Mouse (Mus musculus) limb, embryonic 13.5 days (tissue): Measurements from ENCODE around the gene Rsl24d1. TPM values are rescaled to one million over a fixed set of nuclear protein-coding genes. Genes with fewer than 3 reads are reported as not detected.
"Not testable (repeated sequence)": the region's sequence is repeated elsewhere in the genome, so short reads cannot be mapped to it uniquely, and the experiment has no call there.

Experiments
- ATAC-seq: fragments of 200-750 bp; cut with Nextera tagmentation; 2 replicates; pipeline ENCODE4 v1.8.0; 2017; ENCODE audit warnings: low read depth, moderate number of reproducible peaks, moderate TSS enrichment; ENCODE audit not compliant: low FRiP score
- H3K27ac ChIP-seq: fragments of 300-500 bp; sonication (generic); 2 replicates; pipeline ENCODE4 v1.5.1; 2015; ENCODE audit warnings: inconsistent platforms, mild to moderate bottlenecking, moderate library complexity
- H3K27me3 ChIP-seq: fragments of 300-500 bp; sonication (generic); 2 replicates; pipeline ENCODE4 v1.6.1; 2015; ENCODE audit warnings: mild to moderate bottlenecking, inconsistent platforms
- H3K36me3 ChIP-seq: fragments of 300-500 bp; sonication (generic); 2 replicates; pipeline ENCODE4 v1.6.1; 2015; ENCODE audit warnings: inconsistent platforms, mild to moderate bottlenecking, moderate library complexity
- H3K4me1 ChIP-seq: fragments of 300-500 bp; sonication (generic); 2 replicates; pipeline ENCODE4 v1.6.1; 2015; ENCODE audit warnings: inconsistent platforms
- H3K4me2 ChIP-seq: fragments of 300-500 bp; sonication (generic); replicated peaks from 2 replicates; pipeline ENCODE4 v1.6.1; 2015; ENCODE audit warnings: inconsistent platforms, mild to moderate bottlenecking, moderate library complexity
- H3K4me3 ChIP-seq: fragments of 300-500 bp; sonication (generic); 2 replicates; pipeline ENCODE4 v1.5.1; 2015; ENCODE audit warnings: moderate library complexity, mild to moderate bottlenecking, inconsistent platforms
- H3K9ac ChIP-seq: fragments of 300-500 bp; sonication (generic); 2 replicates; pipeline ENCODE4 v1.6.1; 2015; ENCODE audit warnings: mild to moderate bottlenecking, inconsistent platforms
- H3K9me3 ChIP-seq: fragments of 300-500 bp; sonication (generic); 2 replicates; pipeline ENCODE4 v1.6.1; 2016; ENCODE audit warnings: inconsistent platforms
- WGBS: fragments of 180-500 bp; shearing (Covaris S2); methylation state at CpG from one replicate; pipeline ENCODE4 v1.1.7; 2015; 5-methylcytosine and 5-hydroxymethylcytosine counted together
- polyA plus RNA-seq: library from polyadenylated mRNA; unstranded; fragments of >200 nt; fragmentation: Nextera tagmentation; extraction: Ambion mirVana; gene quantifications from 2 replicates; pipeline ENCODE4 v1.2.1, GENCODE M21; 2015

Rsl24d1 gene
- polyA plus RNA-seq, 1 experiment from 2014 or later: 138 TPM

- Histone ChIP-seq H3K4me1 (peaks cover 8% of the 10 kb centered on the region), H3K4me2 (peak overlapping the region; percentile 86), H3K27me3 (peaks cover 52% of the 10 kb centered on the region), H3K9ac (peak overlapping the region; percentile 68), H3K27ac (no peak overlapping the region), H3K9me3 (no peaks in the 10 kb centered on the region), H3K4me3 (peak overlapping the region; percentile 48), H3K36me3 (no peaks in the 10 kb centered on the region)
- 0 out of 2 replicates have a peak, but pooled peaks have one; percentile 12 for ATAC-seq
- 28% methylated on average over 5 of the region's 5 CpGs for WGBS
Observed at GRCm38 (mm10) chr9:73103880-73104198, 9.4 kb upstream of the Rsl24d1 start.

GRCm38 (mm10) chr9:73105141-73105540 is 8.1 kb upstream of the Rsl24d1 start:
- ATAC-seq: no peak
- Histone ChIP-seq H3K4me3 (no peak overlapping the region), H3K4me1 (peaks cover 8% of the 10 kb centered on the region), H3K9ac (no peak overlapping the region), H3K27ac (no peak overlapping the region), H3K4me2 (no peak overlapping the region), H3K36me3 (no peaks in the 10 kb centered on the region), H3K9me3 (no peaks in the 10 kb centered on the region), H3K27me3 (peaks cover 55% of the 10 kb centered on the region)
- WGBS: 71% methylated on average over 1 of the region's 1 CpGs

GRCm38 (mm10) chr9:73105771-73106170 is 7.5 kb upstream of the Rsl24d1 start:
- H3K36me3 ChIP-seq: no peaks in the 10 kb centered on the region
- H3K4me1 ChIP-seq: peaks cover 8% of the 10 kb centered on the region
- H3K9me3 ChIP-seq: no peaks in the 10 kb centered on the region
- H3K4me3 ChIP-seq: no peak overlapping the region
- H3K9ac ChIP-seq: no peak overlapping the region
- H3K27me3 ChIP-seq: peaks cover 55% of the 10 kb centered on the region
- no peak overlapping the region for H3K27ac ChIP-seq
- no peak for ATAC-seq
- H3K4me2 ChIP-seq: no peak overlapping the region

- not testable (repeated sequence) for H3K27me3 ChIP-seq, H3K4me2 ChIP-seq, H3K9ac ChIP-seq, H3K4me3 ChIP-seq, H3K27ac ChIP-seq, H3K4me1 ChIP-seq, H3K9me3 ChIP-seq, ATAC-seq
- peaks cover 52% of the 10 kb centered on the region for H3K36me3 ChIP-seq
- WGBS: 94% methylated on average over 5 of the region's 6 CpGs
Observed at GRCm38 (mm10) chr9:73116704-73117103, 3.5 kb downstream of the Rsl24d1 start.

GRCm38 (mm10) chr9:73118012-73118411 is 4.8 kb downstream of the Rsl24d1 start:
- no peak overlapping the region for H3K4me3 ChIP-seq
- no peak overlapping the region for H3K9ac ChIP-seq
- no peaks in the 10 kb centered on the region for H3K9me3 ChIP-seq
- no peak overlapping the region for H3K27ac ChIP-seq
- peaks cover 7% of the 10 kb centered on the region for H3K4me1 ChIP-seq
- no peaks in the 10 kb centered on the region for H3K27me3 ChIP-seq
- no peak for ATAC-seq
- 89% methylated on average over 4 of the region's 4 CpGs for WGBS
- peaks cover 61% of the 10 kb centered on the region for H3K36me3 ChIP-seq
- no peak overlapping the region for H3K4me2 ChIP-seq

- no peak for ATAC-seq
- WGBS: 80% methylated on average over 8 of the region's 8 CpGs
Observed at GRCm38 (mm10) chr9:73121735-73122134, 8.5 kb downstream of the Rsl24d1 start.

GRCm38 (mm10) chr9:73125043-73125570 is 11.9 kb downstream of the Rsl24d1 start:
- no peak overlapping the region for H3K4me2 ChIP-seq
- no peak overlapping the region for H3K9ac ChIP-seq
- H3K36me3 ChIP-seq: peaks cover 91% of the 10 kb centered on the region
- WGBS: 95% methylated on average over 8 of the region's 8 CpGs
- H3K27ac ChIP-seq: no peak overlapping the region
- no peaks in the 10 kb centered on the region for H3K9me3 ChIP-seq
- no peak overlapping the region for H3K4me3 ChIP-seq
- no peaks in the 10 kb centered on the region for H3K27me3 ChIP-seq
- no peak for ATAC-seq
- H3K4me1 ChIP-seq: no peaks in the 10 kb centered on the region

More at GRCm38 (mm10) chr9:73121735-73122134, 8.5 kb downstream of the Rsl24d1 start:
- Histone ChIP-seq H3K36me3 (peaks cover 81% of the 10 kb centered on the region), H3K27ac (no peak overlapping the region), H3K4me1 (no peaks in the 10 kb centered on the region), H3K9me3 (no peaks in the 10 kb centered on the region), H3K9ac (no peak overlapping the region), H3K4me2 (no peak overlapping the region), H3K4me3 (no peak overlapping the region), H3K27me3 (no peaks in the 10 kb centered on the region)

- 82% methylated on average over 2 of the region's 2 CpGs for WGBS
- Histone ChIP-seq H3K4me1 (no peaks in the 10 kb centered on the region), H3K4me2 (no peak overlapping the region), H3K9ac (no peak overlapping the region), H3K27ac (no peak overlapping the region), H3K4me3 (no peak overlapping the region), H3K36me3 (peaks cover 69% of the 10 kb centered on the region), H3K27me3 (no peaks in the 10 kb centered on the region), H3K9me3 (no peaks in the 10 kb centered on the region)
- ATAC-seq: no peak
Observed at GRCm38 (mm10) chr9:73127457-73127856, 14.2 kb downstream of the Rsl24d1 start.

- Histone ChIP-seq H3K9ac (no peak overlapping the region), H3K9me3 (no peaks in the 10 kb centered on the region), H3K27ac (no peak overlapping the region), H3K4me2 (no peak overlapping the region), H3K4me1 (no peaks in the 10 kb centered on the region), H3K4me3 (no peak overlapping the region), H3K36me3 (peaks cover 49% of the 10 kb centered on the region), H3K27me3 (no peaks in the 10 kb centered on the region)
- no peak for ATAC-seq
- 87% methylated on average over 8 of the region's 8 CpGs for WGBS
Observed at GRCm38 (mm10) chr9:73129875-73130274, 16.6 kb downstream of the Rsl24d1 start.

GRCm38 (mm10) chr9:73130529-73130928 is 17.3 kb downstream of the Rsl24d1 start:
- WGBS: 95% methylated on average over 4 of the region's 4 CpGs
- H3K9me3 ChIP-seq: no peaks in the 10 kb centered on the region
- H3K4me3 ChIP-seq: no peak overlapping the region
- H3K4me2 ChIP-seq: no peak overlapping the region
- H3K36me3 ChIP-seq: peaks cover 43% of the 10 kb centered on the region
- H3K27me3 ChIP-seq: no peaks in the 10 kb centered on the region
- no peak overlapping the region for H3K27ac ChIP-seq
- ATAC-seq: no peak
- H3K9ac ChIP-seq: no peak overlapping the region
- no peaks in the 10 kb centered on the region for H3K4me1 ChIP-seq

- H3K27ac ChIP-seq: no peak overlapping the region
- WGBS: 54% methylated on average over 11 of the region's 11 CpGs
- no peak overlapping the region for H3K4me2 ChIP-seq
- H3K36me3 ChIP-seq: no peaks in the 10 kb centered on the region
- no peak for ATAC-seq
- no peaks in the 10 kb centered on the region for H3K9me3 ChIP-seq
- no peaks in the 10 kb centered on the region for H3K27me3 ChIP-seq
- no peak overlapping the region for H3K9ac ChIP-seq
- no peak overlapping the region for H3K4me3 ChIP-seq
- H3K4me1 ChIP-seq: no peaks in the 10 kb centered on the region
Observed at GRCm38 (mm10) chr9:73137341-73137886, 24.2 kb downstream of the Rsl24d1 start.

GRCm38 (mm10) chr9:73154347-73154746 is 41.1 kb downstream of the Rsl24d1 start:
- ATAC-seq: no peak
- H3K4me1 ChIP-seq: no peaks in the 10 kb centered on the region
- no peak overlapping the region for H3K4me3 ChIP-seq
- H3K36me3 ChIP-seq: no peaks in the 10 kb centered on the region
- 58% methylated on average over 9 of the region's 9 CpGs for WGBS
- H3K9me3 ChIP-seq: no peaks in the 10 kb centered on the region
- H3K27me3 ChIP-seq: no peaks in the 10 kb centered on the region
- H3K4me2 ChIP-seq: no peak overlapping the region
- H3K27ac ChIP-seq: no peak overlapping the region
- H3K9ac ChIP-seq: no peak overlapping the region

- Histone ChIP-seq H3K9me3 (no peaks in the 10 kb centered on the region), H3K4me3 (no peak overlapping the region), H3K27me3 (no peaks in the 10 kb centered on the region), H3K9ac (no peak overlapping the region), H3K27ac (no peak overlapping the region), H3K4me1 (no peaks in the 10 kb centered on the region), H3K36me3 (no peaks in the 10 kb centered on the region), H3K4me2 (no peak overlapping the region)
- 84% methylated on average over 4 of the region's 4 CpGs for WGBS
- no peak for ATAC-seq
Observed at GRCm38 (mm10) chr9:73157968-73158367, 44.7 kb downstream of the Rsl24d1 start.
